Mouse (Mus musculus) embryonic facial prominence, embryonic 14.5 days (tissue): ENCODE data around the gene Lamtor5. TPM values are rescaled to one million over a fixed set of nuclear protein-coding genes. Genes with fewer than 3 reads are reported as not detected.

ENCODE experiments used
- ATAC-seq: fragments of 200-750 bp; cut with Nextera tagmentation; 2 replicates; pipeline ENCODE4 v1.8.0; 2017; ENCODE audit warnings: low read depth, moderate number of reproducible peaks, moderate TSS enrichment
- DNase-seq: peaks from one replicate; pipeline ENCODE4 v3.0.0-alpha.2; 2015; ENCODE audit warnings: low spot score
- H3K27ac ChIP-seq: fragments of 300-500 bp; sonication (generic); replicated peaks from 2 replicates; pipeline ENCODE4 v1.5.1; 2014; ENCODE audit warnings: low read depth, mild to moderate bottlenecking, low read length, moderate library complexity
- H3K27me3 ChIP-seq: fragments of 300-500 bp; sonication (generic); replicated peaks from 2 replicates; pipeline ENCODE4 v1.6.1; 2014; ENCODE audit warnings: low read length; ENCODE audit not compliant: control insufficient read depth, insufficient read depth
- H3K36me3 ChIP-seq: fragments of 300-500 bp; sonication (generic); 2 replicates; pipeline ENCODE4 v1.6.1; 2014; ENCODE audit warnings: low read length, mixed read lengths; ENCODE audit not compliant: control insufficient read depth, insufficient read depth
- H3K4me1 ChIP-seq: fragments of 300-500 bp; sonication (generic); 2 replicates; pipeline ENCODE4 v1.6.1; 2014; ENCODE audit warnings: antibody characterized with exemption, low read length; ENCODE audit not compliant: control insufficient read depth, insufficient read depth
- H3K4me2 ChIP-seq: fragments of 300-500 bp; sonication (generic); 2 replicates; pipeline ENCODE4 v1.6.1; 2014; ENCODE audit warnings: low read depth, mild to moderate bottlenecking, low read length, moderate library complexity, mixed read lengths
- H3K4me3 ChIP-seq: fragments of 300-500 bp; sonication (generic); 2 replicates; pipeline ENCODE4 v1.5.1; 2014; ENCODE audit warnings: low read depth, mild to moderate bottlenecking, low read length
- H3K9ac ChIP-seq: fragments of 300-500 bp; sonication (generic); 2 replicates; pipeline ENCODE4 v1.6.1; 2014; ENCODE audit warnings: low read depth, mild to moderate bottlenecking, low read length, moderate library complexity, mixed read lengths
- H3K9me3 ChIP-seq: fragments of 300-500 bp; sonication (generic); 2 replicates; pipeline ENCODE4 v1.6.1; 2016; ENCODE audit warnings: low read length; ENCODE audit not compliant: control insufficient read depth
- WGBS: fragments of 180-500 bp; shearing (Covaris S2); extraction: QIAGEN DNeasy Blood & Tissue Kit; methylation state at CpG from one replicate; pipeline ENCODE4 v1.1.7; 2014; 5-methylcytosine and 5-hydroxymethylcytosine counted together
- polyA plus RNA-seq: library from polyadenylated mRNA; unstranded; fragments of >200 nt; fragmentation: Nextera tagmentation; extraction: Ambion mirVana; gene quantifications from 2 replicates; pipeline ENCODE4 v1.2.1, GENCODE M21; 2014

The Lamtor5 gene
- polyA plus RNA-seq: 182 and 192 TPM in 2 replicates

GRCm38 (mm10) chr3:107278479-107279269 lies at the start of gene Lamtor5:
Gene Lamtor5 (plus strand): TSS chr3:107278858.
- no peaks in the 10 kb centered on the region; the same call in 1 of the 2 replicates for H3K27me3 ChIP-seq
- H3K27ac ChIP-seq: no peak within 1 kb of the TSS
- peaks cover 9% of the 10 kb centered on the region for H3K4me1 ChIP-seq
- peak; percentile 94 for ATAC-seq
- H3K9me3 ChIP-seq: no peaks in the 10 kb centered on the region
- H3K9ac ChIP-seq: peak within 1 kb of the TSS; percentile 87
- peak within 1 kb of the TSS; percentile 74 for H3K4me2 ChIP-seq
- WGBS: 4% methylated on average over 41 of the region's 43 CpGs
- H3K4me3 ChIP-seq: peak within 1 kb of the TSS; percentile 93
- H3K36me3 ChIP-seq: peaks cover 15% of the 10 kb centered on the region
- peak; percentile 91 for DNase-seq

DNA sequence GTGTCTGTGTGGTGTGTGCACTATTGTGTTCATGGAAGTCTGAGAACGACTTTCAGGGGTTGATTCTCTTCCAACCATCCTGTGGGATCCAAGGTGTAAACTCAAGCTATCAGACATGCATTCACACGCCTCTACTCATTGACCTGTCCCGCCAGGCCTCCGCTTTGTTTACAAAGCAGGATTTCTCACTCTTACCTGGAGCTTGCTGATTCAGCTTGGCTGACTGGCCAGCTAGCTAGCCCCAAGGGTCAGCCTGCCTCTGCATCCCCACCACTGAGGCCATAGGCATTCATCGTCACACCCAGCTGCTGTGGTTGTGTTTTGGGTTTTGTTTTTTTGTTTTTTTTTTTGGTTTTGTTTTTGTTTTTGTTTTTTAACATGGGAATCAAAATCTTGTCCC lies 49.4 kb upstream of the Lamtor5 start:
- ATAC-seq: no peak
- no peaks in the 10 kb centered on the region for H3K36me3 ChIP-seq
- no peak overlapping the region for H3K4me2 ChIP-seq
- 78% methylated on average over 5 of the region's 5 CpGs for WGBS
- 0 out of 2 replicates have a peak, but pooled peaks cover 5% of the 10 kb centered on the region for H3K4me1 ChIP-seq
- no peak overlapping the region for H3K9ac ChIP-seq
- DNase-seq: no peak
- H3K27ac ChIP-seq: no peak overlapping the region
- peaks cover 2% of the 10 kb centered on the region; the same call in 1 of the 2 replicates for H3K9me3 ChIP-seq
- no peak overlapping the region for H3K4me3 ChIP-seq
- no peaks in the 10 kb centered on the region for H3K27me3 ChIP-seq

- ATAC-seq (peak; percentile 44; the same call in 1 of the 2 replicates), DNase-seq (no peak)
- H3K4me1 ChIP-seq: 0 out of 2 replicates have a peak, but pooled peaks cover 5% of the 10 kb centered on the region
- H3K9me3 ChIP-seq: no peaks in the 10 kb centered on the region
- H3K36me3 ChIP-seq: no peaks in the 10 kb centered on the region
- H3K27ac ChIP-seq: no peak overlapping the region
- no peak overlapping the region for H3K4me3 ChIP-seq
- 59% methylated on average over 5 of the region's 5 CpGs for WGBS
- no peaks in the 10 kb centered on the region for H3K27me3 ChIP-seq
- no peak overlapping the region for H3K4me2 ChIP-seq
- no peak overlapping the region for H3K9ac ChIP-seq
These were observed 48.8 kb upstream of the Lamtor5 start for GRCm38 (mm10) chr3:107229822-107230221.

DNA sequence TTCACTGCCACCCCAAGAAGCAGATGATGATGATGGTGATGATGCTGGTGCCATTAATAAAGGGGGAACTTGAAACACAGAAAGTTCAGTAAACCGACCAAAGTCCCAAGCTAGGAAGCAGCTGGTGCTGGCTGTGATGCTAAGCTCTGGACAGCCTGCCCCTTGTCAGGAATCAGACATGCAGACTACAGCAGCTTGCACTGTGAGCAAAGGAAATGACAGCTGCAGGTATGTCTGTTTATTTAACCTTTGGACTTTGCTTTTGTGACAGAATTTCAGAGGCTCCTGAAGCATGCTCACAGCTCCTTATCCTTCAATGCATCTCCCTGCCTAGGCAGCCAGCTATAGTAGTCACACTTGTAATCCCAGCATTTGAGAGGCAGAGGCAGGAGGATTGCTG lies 48.1 kb upstream of the Lamtor5 start, which contains the start of gene A630076J17Rik:
A630076J17Rik (plus strand) TSS at position 88 of the 400 bp plus-strand sequence.
- H3K9me3 ChIP-seq: no peaks in the 10 kb centered on the region
- H3K4me3 ChIP-seq: no peak within 1 kb of the TSS
- no peaks in the 10 kb centered on the region for H3K27me3 ChIP-seq
- 47% methylated on average over 1 of the region's 1 CpGs for WGBS
- H3K27ac ChIP-seq: no peak within 1 kb of the TSS
- DNase-seq (no peak), ATAC-seq (no peak)
- H3K4me1 ChIP-seq: 0 out of 2 replicates have a peak, but pooled peaks cover 5% of the 10 kb centered on the region
- no peaks in the 10 kb centered on the region for H3K36me3 ChIP-seq
- H3K9ac ChIP-seq: no peak within 1 kb of the TSS
- no peak within 1 kb of the TSS for H3K4me2 ChIP-seq

DNA sequence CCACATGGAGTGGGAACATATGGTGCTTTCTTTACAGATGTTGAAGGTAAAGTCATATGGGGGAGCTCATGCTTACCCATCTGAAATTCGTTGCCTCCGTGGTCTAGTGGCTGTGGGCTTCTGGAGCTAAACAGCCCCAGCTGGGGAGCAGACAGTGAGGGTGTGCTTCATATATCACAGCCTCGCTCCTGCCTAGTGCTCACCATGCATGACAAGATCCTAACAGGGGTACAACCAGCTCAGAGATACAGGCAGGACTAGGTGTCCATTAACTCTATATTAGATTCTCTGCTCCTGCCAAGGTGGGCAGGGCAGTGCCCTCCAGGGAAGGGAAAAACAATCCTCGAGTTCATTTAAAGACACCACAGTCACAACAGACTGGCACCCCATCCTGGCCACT lies 47.5 kb upstream of the Lamtor5 start:
- no peak for ATAC-seq
- Histone ChIP-seq H3K4me1 (0 out of 2 replicates have a peak, but pooled peaks cover 5% of the 10 kb centered on the region), H3K4me2 (no peak overlapping the region), H3K9ac (no peak overlapping the region), H3K27me3 (no peaks in the 10 kb centered on the region), H3K36me3 (no peaks in the 10 kb centered on the region), H3K27ac (no peak overlapping the region), H3K9me3 (no peaks in the 10 kb centered on the region), H3K4me3 (no peak overlapping the region)
- 38% methylated on average over 4 of the region's 4 CpGs for WGBS
- peak; percentile 18 for DNase-seq

- H3K4me2 ChIP-seq: 0 out of 2 replicates have a peak overlapping the region, but pooled peaks have one; percentile 23
- no peak overlapping the region for H3K4me3 ChIP-seq
- DNase-seq (peak; percentile 83), ATAC-seq (0 out of 2 replicates have a peak, but pooled peaks have one; percentile 8)
- H3K36me3 ChIP-seq: no peaks in the 10 kb centered on the region
- 0 out of 2 replicates have a peak, but pooled peaks cover 5% of the 10 kb centered on the region for H3K4me1 ChIP-seq
- H3K9me3 ChIP-seq: no peaks in the 10 kb centered on the region
- H3K27me3 ChIP-seq: no peaks in the 10 kb centered on the region
- H3K9ac ChIP-seq: no peak overlapping the region
- no peak overlapping the region for H3K27ac ChIP-seq
- 5% methylated on average over 11 of the region's 11 CpGs for WGBS
These were observed 45.3 kb upstream of the Lamtor5 start for GRCm38 (mm10) chr3:107233351-107233813.

DNA sequence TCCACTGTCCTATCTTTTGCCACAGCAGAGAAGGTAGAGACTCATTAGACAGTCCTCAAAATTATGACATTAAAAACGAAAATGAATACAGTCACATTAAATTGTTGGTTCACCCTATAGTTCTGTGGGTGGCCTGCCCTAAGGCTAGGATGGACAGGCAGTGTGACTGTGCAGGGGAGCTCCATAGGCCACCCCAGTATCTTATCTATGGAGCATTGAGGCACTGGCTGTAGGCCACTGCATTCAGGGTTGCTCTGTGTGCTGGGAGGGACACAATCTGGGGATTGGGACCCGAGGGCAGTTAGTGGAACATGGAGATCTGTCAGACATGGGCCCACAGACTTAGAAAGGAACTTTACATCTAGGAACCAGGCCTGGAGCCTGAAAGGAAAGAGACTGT lies 44.7 kb upstream of the Lamtor5 start:
- no peak for ATAC-seq
- Histone ChIP-seq H3K27ac (no peak overlapping the region), H3K9ac (no peak overlapping the region), H3K9me3 (no peaks in the 10 kb centered on the region), H3K36me3 (no peaks in the 10 kb centered on the region), H3K4me2 (no peak overlapping the region), H3K4me1 (0 out of 2 replicates have a peak, but pooled peaks cover 5% of the 10 kb centered on the region), H3K4me3 (no peak overlapping the region), H3K27me3 (no peaks in the 10 kb centered on the region)
- DNase-seq: no peak
- 31% methylated on average over 2 of the region's 2 CpGs for WGBS

GRCm38 (mm10) chr3:107238051-107238450 lies 40.6 kb upstream of the Lamtor5 start:
- no peak for ATAC-seq
- H3K4me2 ChIP-seq: no peak overlapping the region
- H3K4me3 ChIP-seq: no peak overlapping the region
- no peak overlapping the region for H3K9ac ChIP-seq
- 55% methylated on average over 2 of the region's 2 CpGs for WGBS
- H3K9me3 ChIP-seq: no peaks in the 10 kb centered on the region
- no peaks in the 10 kb centered on the region for H3K27me3 ChIP-seq
- no peak overlapping the region for H3K27ac ChIP-seq
- no peaks in the 10 kb centered on the region for H3K36me3 ChIP-seq
- DNase-seq: no peak
- no peaks in the 10 kb centered on the region for H3K4me1 ChIP-seq
